Mouse (Mus musculus): ENCODE data around the gene C87436.

DNA sequence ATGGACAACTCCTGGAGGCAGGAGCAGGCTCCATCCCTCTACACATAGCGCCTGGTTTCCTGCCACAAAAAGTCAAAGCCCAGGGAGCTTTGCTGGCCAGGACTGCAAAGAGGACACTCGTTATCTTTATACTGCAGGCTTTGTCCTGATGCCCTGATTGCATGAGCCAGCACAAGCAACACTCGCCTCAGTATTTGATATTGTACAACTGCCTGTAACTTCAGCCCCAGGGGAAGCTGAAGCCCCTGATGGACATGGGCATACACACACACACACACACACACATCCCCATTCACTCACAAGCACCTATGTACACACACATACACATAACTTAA, 71.7 kb downstream of the C87436 start:
- TF ChIP-seq POLR2A (IDR thresholded peaks at IDR 0.05; ENCODE audit: low read depth, low read length) (no peak), CTCF (IDR thresholded peaks at IDR 0.05; ENCODE audit: borderline replicate concordance, insufficient read depth, low read length) (no peak)

All from embryonic fibroblast, embryonic 13.5 days (primary cell).